Mouse (Mus musculus): ENCODE results near the gene Pomt1.
A peak's percentile ranks its signal among the peaks of the same experiment; 100 is the strongest.

Pomt1 gene

GRCm38 (mm10) chr2:32222057-32222456 is 14.3 kb upstream of the Pomt1 start:
- DNase-seq, result no peak

GRCm38 (mm10) chr2:32235433-32235832 is 957 bp upstream of the Pomt1 start:
- DNase-seq, result no peak

GRCm38 (mm10) chr2:32236760-32237487 is 534 bp downstream of the Pomt1 start:
- peak; percentile 69 to 72 for DNase-seq

- no peak for DNase-seq
Measured at GRCm38 (mm10) chr2:32237571-32237970, 1.2 kb downstream of the Pomt1 start.

- DNase-seq, result no peak
Measured at GRCm38 (mm10) chr2:32238708-32239435, 2.5 kb downstream of the Pomt1 start.

GRCm38 (mm10) chr2:32240591-32240990 is 4.2 kb downstream of the Pomt1 start:
- no peak for DNase-seq

- no peak for DNase-seq
Measured at GRCm38 (mm10) chr2:32242986-32243385, 6.6 kb downstream of the Pomt1 start.

- DNase-seq, result no peak
Measured at GRCm38 (mm10) chr2:32246741-32247140, 10.4 kb downstream of the Pomt1 start.

GRCm38 (mm10) chr2:32248377-32249361 is 12.3 kb downstream of the Pomt1 start:
- no peak for DNase-seq

GRCm38 (mm10) chr2:32251791-32252527 is 15.6 kb downstream of the Pomt1 start:
- no peak for DNase-seq

GRCm38 (mm10) chr2:32252658-32253057 is 16.3 kb downstream of the Pomt1 start:
- DNase-seq, result no peak

GRCm38 (mm10) chr2:32253352-32253751 is 17.0 kb downstream of the Pomt1 start:
- DNase-seq, result no peak

- DNase-seq, result no peak
Measured at GRCm38 (mm10) chr2:32254563-32254962, 18.2 kb downstream of the Pomt1 start.

GRCm38 (mm10) chr2:32256273-32256672 is 19.9 kb downstream of the Pomt1 start:
- DNase-seq, result no peak

GRCm38 (mm10) chr2:32258887-32259533 is 22.6 kb downstream of the Pomt1 start:
- no peak for DNase-seq

- peak; percentile 90 to 94 for DNase-seq
Measured at GRCm38 (mm10) chr2:32259657-32260417, 23.4 kb downstream of the Pomt1 start, which contains the start of gene Uck1. TSS of gene Uck1 (minus strand) at chr2:32260159.

GRCm38 (mm10) chr2:32260635-32261034 is 24.2 kb downstream of the Pomt1 start:
- DNase-seq, result peak; percentile 65 to 71

GRCm38 (mm10) chr2:32275823-32276222 is 39.4 kb downstream of the Pomt1 start:
- DNase-seq, result no peak

GRCm38 (mm10) chr2:32282289-32282688 is 45.9 kb downstream of the Pomt1 start:
- DNase-seq, result no peak

- DNase-seq, result peak; percentile 74 to 79
Measured at GRCm38 (mm10) chr2:32282727-32283126, 46.3 kb downstream of the Pomt1 start.

- DNase-seq, result no peak
Measured at GRCm38 (mm10) chr2:32283986-32284385, 47.6 kb downstream of the Pomt1 start.
